Mouse (Mus musculus) intestine, embryonic 15.5 days (tissue): ENCODE measurements around the gene Colgalt1. TPM values are rescaled to one million over a fixed set of nuclear protein-coding genes. Genes with fewer than 3 reads are reported as not detected.

Source experiments
- ATAC-seq: fragments of 200-750 bp; cut with Nextera tagmentation; 2 replicates; pipeline ENCODE4 v1.8.0; 2017; ENCODE audit warnings: moderate TSS enrichment, moderate library complexity
- H3K27ac ChIP-seq: fragments of 300-500 bp; sonication (generic); 2 replicates; pipeline ENCODE4 v1.5.1; 2015; ENCODE audit warnings: mild to moderate bottlenecking, inconsistent platforms
- H3K27me3 ChIP-seq: fragments of 300-500 bp; sonication (generic); replicated peaks from 2 replicates; pipeline ENCODE4 v1.6.1; 2015; ENCODE audit warnings: inconsistent platforms
- H3K36me3 ChIP-seq: fragments of 300-500 bp; sonication (generic); 2 replicates; pipeline ENCODE4 v1.6.1; 2015; ENCODE audit warnings: inconsistent platforms
- H3K4me1 ChIP-seq: fragments of 300-500 bp; sonication (generic); replicated peaks from 2 replicates; pipeline ENCODE4 v1.6.1; 2015; ENCODE audit warnings: inconsistent platforms
- H3K4me2 ChIP-seq: fragments of 300-500 bp; sonication (generic); replicated peaks from 2 replicates; pipeline ENCODE4 v1.6.1; 2015; ENCODE audit warnings: mild to moderate bottlenecking, inconsistent platforms
- H3K4me3 ChIP-seq: fragments of 300-500 bp; sonication (generic); replicated peaks from 2 replicates; pipeline ENCODE4 v1.5.1; 2015; ENCODE audit warnings: inconsistent platforms
- H3K9ac ChIP-seq: fragments of 300-500 bp; sonication (generic); 2 replicates; pipeline ENCODE4 v1.6.1; 2015; ENCODE audit warnings: inconsistent platforms
- H3K9me3 ChIP-seq: fragments of 300-500 bp; sonication (generic); 2 replicates; pipeline ENCODE4 v1.6.1; 2016; ENCODE audit warnings: inconsistent platforms
- WGBS: fragments of 180-500 bp; shearing (Covaris S2); methylation state at CpG from one replicate; pipeline ENCODE4 v1.1.7; 2015; 5-methylcytosine and 5-hydroxymethylcytosine counted together
- polyA plus RNA-seq: library from polyadenylated mRNA; unstranded; fragments of >200 nt; fragmentation: Nextera tagmentation; extraction: Ambion mirVana; gene quantifications from 2 replicates; pipeline ENCODE4 v1.2.1, GENCODE M21; 2015

Gene Colgalt1
- polyA plus RNA-seq, 1 experiment from 2014 or later = 70.8 TPM

GRCm38 (mm10) chr8:71572847-71573633, 37.8 kb upstream of the Colgalt1 start:
- Histone ChIP-seq H3K4me2 (no peak overlapping the region), H3K27ac (peak overlapping the region; percentile 13; the same call in 1 of the 2 replicates), H3K27me3 (no peaks in the 10 kb centered on the region), H3K4me3 (no peak overlapping the region), H3K9ac (0 out of 2 replicates have a peak overlapping the region, but pooled peaks have one; percentile 13), H3K4me1 (peaks cover 18% of the 10 kb centered on the region), H3K9me3 (no peaks in the 10 kb centered on the region), H3K36me3 (no peaks in the 10 kb centered on the region)
- ATAC-seq = no peak
- 78% methylated on average over 9 of the region's 9 CpGs for WGBS

- Histone ChIP-seq H3K9ac (no peak overlapping the region), H3K4me1 (peaks cover 7% of the 10 kb centered on the region), H3K27ac (no peak overlapping the region), H3K4me2 (no peak overlapping the region), H3K36me3 (no peaks in the 10 kb centered on the region), H3K4me3 (no peak overlapping the region), H3K9me3 (no peaks in the 10 kb centered on the region), H3K27me3 (no peaks in the 10 kb centered on the region)
- 75% methylated on average over 7 of the region's 7 CpGs for WGBS
- ATAC-seq = no peak
These were observed 36.4 kb upstream of the Colgalt1 start for GRCm38 (mm10) chr8:71574426-71574825.

GRCm38 (mm10) chr8:71575020-71575419, 35.8 kb upstream of the Colgalt1 start:
- no peaks in the 10 kb centered on the region for H3K27me3 ChIP-seq
- H3K4me1 ChIP-seq = peaks cover 7% of the 10 kb centered on the region; the same call in 1 of the 2 replicates
- no peak for ATAC-seq
- no peak overlapping the region for H3K4me3 ChIP-seq
- no peak overlapping the region for H3K27ac ChIP-seq
- H3K36me3 ChIP-seq = no peaks in the 10 kb centered on the region
- 68% methylated on average over 1 of the region's 1 CpGs for whole genome bisulfite sequencing
- H3K4me2 ChIP-seq = no peak overlapping the region
- H3K9me3 ChIP-seq = no peaks in the 10 kb centered on the region
- no peak overlapping the region for H3K9ac ChIP-seq

- Histone ChIP-seq H3K27me3 (no peaks in the 10 kb centered on the region), H3K4me2 (no peak overlapping the region), H3K4me3 (no peak overlapping the region), H3K9me3 (no peaks in the 10 kb centered on the region), H3K27ac (no peak overlapping the region), H3K9ac (no peak overlapping the region), H3K4me1 (peaks cover 3% of the 10 kb centered on the region; the same call in 1 of the 2 replicates), H3K36me3 (no peaks in the 10 kb centered on the region)
- no peak for ATAC-seq
- 71% methylated on average over 4 of the region's 4 CpGs for WGBS
These were observed 32.9 kb upstream of the Colgalt1 start for GRCm38 (mm10) chr8:71577856-71578387.

GRCm38 (mm10) chr8:71579009-71579408, 31.8 kb upstream of the Colgalt1 start:
- Histone ChIP-seq H3K4me1 (peaks cover 3% of the 10 kb centered on the region; the same call in 1 of the 2 replicates), H3K27ac (no peak overlapping the region), H3K4me2 (no peak overlapping the region), H3K4me3 (no peak overlapping the region), H3K9ac (no peak overlapping the region), H3K36me3 (no peaks in the 10 kb centered on the region; the same call in 1 of the 2 replicates), H3K27me3 (no peaks in the 10 kb centered on the region), H3K9me3 (no peaks in the 10 kb centered on the region)
- 63% methylated on average over 1 of the region's 1 CpGs for WGBS
- ATAC-seq = no peak

GRCm38 (mm10) chr8:71579476-71579875, 31.3 kb upstream of the Colgalt1 start:
- Histone ChIP-seq H3K27me3 (no peaks in the 10 kb centered on the region), H3K27ac (no peak overlapping the region), H3K4me1 (peaks cover 3% of the 10 kb centered on the region; the same call in 1 of the 2 replicates), H3K4me3 (no peak overlapping the region), H3K9me3 (no peaks in the 10 kb centered on the region), H3K9ac (no peak overlapping the region), H3K36me3 (no peaks in the 10 kb centered on the region; the same call in 1 of the 2 replicates), H3K4me2 (no peak overlapping the region)
- ATAC-seq = no peak
- 87% methylated on average over 14 of the region's 14 CpGs for WGBS

- H3K36me3 ChIP-seq = no peaks in the 10 kb centered on the region; the same call in 1 of the 2 replicates
- H3K27me3 ChIP-seq = no peaks in the 10 kb centered on the region
- 67% methylated on average over 9 of the region's 9 CpGs for WGBS
- H3K4me1 ChIP-seq = peaks cover 3% of the 10 kb centered on the region; the same call in 1 of the 2 replicates
- H3K9me3 ChIP-seq = no peaks in the 10 kb centered on the region
- H3K27ac ChIP-seq = no peak overlapping the region
- H3K9ac ChIP-seq = no peak overlapping the region
- no peak overlapping the region for H3K4me2 ChIP-seq
- no peak for ATAC-seq
- no peak overlapping the region for H3K4me3 ChIP-seq
These were observed 30.6 kb upstream of the Colgalt1 start for GRCm38 (mm10) chr8:71580201-71580600.

GRCm38 (mm10) chr8:71586891-71587290, 23.9 kb upstream of the Colgalt1 start:
- WGBS = 81% methylated on average over 2 of the region's 2 CpGs
- Histone ChIP-seq H3K9me3 (no peaks in the 10 kb centered on the region), H3K27me3 (no peaks in the 10 kb centered on the region), H3K4me1 (peaks cover 8% of the 10 kb centered on the region), H3K4me2 (no peak overlapping the region), H3K27ac (no peak overlapping the region), H3K36me3 (peaks cover 11% of the 10 kb centered on the region; the same call in 1 of the 2 replicates), H3K9ac (no peak overlapping the region), H3K4me3 (no peak overlapping the region)
- no peak for ATAC-seq

- Histone ChIP-seq H3K36me3 (peaks cover 11% of the 10 kb centered on the region; the same call in 1 of the 2 replicates), H3K9ac (no peak overlapping the region), H3K9me3 (no peaks in the 10 kb centered on the region), H3K4me3 (no peak overlapping the region), H3K4me1 (peaks cover 20% of the 10 kb centered on the region), H3K4me2 (no peak overlapping the region), H3K27ac (no peak overlapping the region), H3K27me3 (no peaks in the 10 kb centered on the region)
- ATAC-seq = no peak
- WGBS = 80% methylated on average over 3 of the region's 3 CpGs
These were observed 22.0 kb upstream of the Colgalt1 start for GRCm38 (mm10) chr8:71588762-71589161.

- Histone ChIP-seq H3K36me3 (0 out of 2 replicates have a peak, but pooled peaks cover 6% of the 10 kb centered on the region), H3K4me3 (peak overlapping the region; percentile 88), H3K4me1 (peaks cover 26% of the 10 kb centered on the region), H3K9ac (peak overlapping the region; percentile 93), H3K4me2 (peak overlapping the region; percentile 87), H3K27ac (peak overlapping the region; percentile 99), H3K9me3 (no peaks in the 10 kb centered on the region), H3K27me3 (no peaks in the 10 kb centered on the region)
- WGBS = 19% methylated on average over 5 of the region's 5 CpGs
- no peak for ATAC-seq
These were observed 19.8 kb upstream of the Colgalt1 start for GRCm38 (mm10) chr8:71591017-71591416.

- H3K9me3 ChIP-seq = no peaks in the 10 kb centered on the region
- H3K9ac ChIP-seq = peak within 1 kb of the TSS; percentile 93
These were observed 19.1 kb upstream of the Colgalt1 start, which contains the start of gene Pgls for GRCm38 (mm10) chr8:71591471-71592373. Gene Pgls (plus strand): TSS chr8:71592176.

More at GRCm38 (mm10) chr8:71591471-71592373, 19.1 kb upstream of the Colgalt1 start, which contains the start of gene Pgls:
- peak within 1 kb of the TSS; percentile 87 for H3K4me2 ChIP-seq
- peak; percentile 92 for ATAC-seq
- H3K27me3 ChIP-seq = no peaks in the 10 kb centered on the region
- 0 out of 2 replicates have a peak, but pooled peaks cover 4% of the 10 kb centered on the region for H3K36me3 ChIP-seq
- peak within 1 kb of the TSS; percentile 99 for H3K27ac ChIP-seq
- H3K4me3 ChIP-seq = peak within 1 kb of the TSS; percentile 88
- under 1% methylated on average over 71 of the region's 71 CpGs for WGBS
- H3K4me1 ChIP-seq = peaks cover 27% of the 10 kb centered on the region
